Mouse (Mus musculus): ENCODE data around the gene Gale. TPM values are rescaled to one million over a fixed set of nuclear protein-coding genes. Genes with fewer than 3 reads are reported as not detected.

Gale gene
- total and polyA plus RNA-seq, 3 experiments, result 4.3 to 23.3 (median 10.9) TPM

- ATAC-seq (ENCODE audit: extremely low read depth, insufficient number of reproducible peaks, low FRiP score, poor library complexity, severe bottlenecking) (no peak), DNase-seq (ENCODE audit: low spot score) (no peak)
- H3K4me3 ChIP-seq (ENCODE audit: low read depth, low read length), result no peak overlapping the region
- peaks cover 7% of the 10 kb centered on the region; the same call in 1 of the 2 replicates for H3K4me1 ChIP-seq (ENCODE audit: insufficient read depth, low read depth, low read length)
- H3K9me3 ChIP-seq (replicated peaks), result no peaks in the 10 kb centered on the region
- no peaks in the 10 kb centered on the region for H3K27me3 ChIP-seq (ENCODE audit: insufficient read depth, low read length)
- H3K36me3 ChIP-seq (replicated peaks), result peaks cover 96% of the 10 kb centered on the region
- TF ChIP-seq GATA1 (IDR thresholded peaks at IDR 0.05; ENCODE audit: borderline replicate concordance, low read length), result no peak
- TF ChIP-seq GATA2 (IDR thresholded peaks at IDR 0.05; ENCODE audit: borderline replicate concordance, low read depth, low read length), result no peak
- no peak for TF ChIP-seq CTCF (IDR thresholded peaks at IDR 0.05; ENCODE audit: low read depth, low read length)
- TF ChIP-seq POLR2AphosphoS5 (IDR thresholded peaks at IDR 0.05; ENCODE audit: insufficient replicate concordance, low read depth, low read length), result no peak
- TF ChIP-seq TAL1 (conservative IDR thresholded peaks at IDR 0.05; ENCODE audit: low read depth, low read length), result no peak
Observed at GRCm38 (mm10) chr4:135929405-135929804, 34.1 kb upstream of the Gale start.

- TF ChIP-seq TAL1 (conservative IDR thresholded peaks at IDR 0.05; ENCODE audit: low read depth, low read length) (no peak), GATA2 (IDR thresholded peaks at IDR 0.05; ENCODE audit: borderline replicate concordance, low read depth, low read length) (no peak), CTCF (IDR thresholded peaks at IDR 0.05; ENCODE audit: low read depth, low read length) (no peak), POLR2AphosphoS5 (IDR thresholded peaks at IDR 0.05; ENCODE audit: insufficient replicate concordance, low read depth, low read length) (no peak), GATA1 (IDR thresholded peaks at IDR 0.05; ENCODE audit: borderline replicate concordance, low read length) (no peak)
- no peak for ATAC-seq (ENCODE audit: extremely low read depth, insufficient number of reproducible peaks, low FRiP score, poor library complexity, severe bottlenecking)
- Histone ChIP-seq H3K36me3 (replicated peaks) (peaks cover 96% of the 10 kb centered on the region), H3K4me1 (ENCODE audit: insufficient read depth, low read depth, low read length) (peaks cover 10% of the 10 kb centered on the region), H3K27me3 (ENCODE audit: insufficient read depth, low read length) (no peaks in the 10 kb centered on the region), H3K9me3 (replicated peaks) (no peaks in the 10 kb centered on the region), H3K4me3 (ENCODE audit: low read depth, low read length) (no peak overlapping the region)
- DNase-seq (ENCODE audit: low spot score), result no peak
Observed at GRCm38 (mm10) chr4:135929828-135930227, 33.7 kb upstream of the Gale start.

- Histone ChIP-seq H3K9me3 (replicated peaks) (no peaks in the 10 kb centered on the region), H3K4me1 (ENCODE audit: insufficient read depth, low read depth, low read length) (peaks cover 13% of the 10 kb centered on the region), H3K36me3 (replicated peaks) (peaks cover 95% of the 10 kb centered on the region), H3K4me3 (ENCODE audit: low read depth, low read length) (no peak overlapping the region), H3K27me3 (ENCODE audit: insufficient read depth, low read length) (no peaks in the 10 kb centered on the region)
- TF ChIP-seq GATA1 (IDR thresholded peaks at IDR 0.05; ENCODE audit: borderline replicate concordance, low read length) (no peak), GATA2 (IDR thresholded peaks at IDR 0.05; ENCODE audit: borderline replicate concordance, low read depth, low read length) (no peak)
- ATAC-seq (ENCODE audit: extremely low read depth, insufficient number of reproducible peaks, low FRiP score, poor library complexity, severe bottlenecking), result no peak
- no peak for DNase-seq (ENCODE audit: low spot score)
Observed at GRCm38 (mm10) chr4:135930239-135930638, 33.3 kb upstream of the Gale start.

GRCm38 (mm10) chr4:135931832-135932231, 31.7 kb upstream of the Gale start:
- ATAC-seq (ENCODE audit: extremely low read depth, insufficient number of reproducible peaks, low FRiP score, poor library complexity, severe bottlenecking), result no peak

GRCm38 (mm10) chr4:135934708-135935500, 28.6 kb upstream of the Gale start:
- peaks cover 20% of the 10 kb centered on the region for H3K4me1 ChIP-seq (ENCODE audit: insufficient read depth, low read depth, low read length)
- H3K27me3 ChIP-seq (ENCODE audit: insufficient read depth, low read length), result no peaks in the 10 kb centered on the region
- no peak overlapping the region; the same call in 1 of the 2 replicates for H3K4me3 ChIP-seq (ENCODE audit: low read depth, low read length)
- TF ChIP-seq GATA1 (IDR thresholded peaks at IDR 0.05; ENCODE audit: borderline replicate concordance, low read length) (no peak), TAL1 (conservative IDR thresholded peaks at IDR 0.05; ENCODE audit: low read depth, low read length) (no peak), POLR2AphosphoS5 (IDR thresholded peaks at IDR 0.05; ENCODE audit: insufficient replicate concordance, low read depth, low read length) (no peak)
- DNase-seq (ENCODE audit: low spot score) (no peak), ATAC-seq (ENCODE audit: extremely low read depth, insufficient number of reproducible peaks, low FRiP score, poor library complexity, severe bottlenecking) (no peak)
- peaks cover 95% of the 10 kb centered on the region for H3K36me3 ChIP-seq (replicated peaks)
- H3K9me3 ChIP-seq (replicated peaks), result no peaks in the 10 kb centered on the region

More at GRCm38 (mm10) chr4:135931832-135932231, 31.7 kb upstream of the Gale start:
- Histone ChIP-seq H3K4me3 (ENCODE audit: low read depth, low read length) (no peak overlapping the region), H3K36me3 (replicated peaks) (peaks cover 95% of the 10 kb centered on the region), H3K9me3 (replicated peaks) (no peaks in the 10 kb centered on the region), H3K4me1 (ENCODE audit: insufficient read depth, low read depth, low read length) (peaks cover 13% of the 10 kb centered on the region), H3K27me3 (ENCODE audit: insufficient read depth, low read length) (no peaks in the 10 kb centered on the region)
- TF ChIP-seq GATA1 (IDR thresholded peaks at IDR 0.05; ENCODE audit: borderline replicate concordance, low read length) (no peak), POLR2AphosphoS5 (IDR thresholded peaks at IDR 0.05; ENCODE audit: insufficient replicate concordance, low read depth, low read length) (no peak), GATA2 (IDR thresholded peaks at IDR 0.05; ENCODE audit: borderline replicate concordance, low read depth, low read length) (no peak), CTCF (IDR thresholded peaks at IDR 0.05; ENCODE audit: low read depth, low read length) (no peak), TAL1 (conservative IDR thresholded peaks at IDR 0.05; ENCODE audit: low read depth, low read length) (no peak)
- DNase-seq (ENCODE audit: low spot score), result no peak

GRCm38 (mm10) chr4:135935502-135935901, 28.0 kb upstream of the Gale start:
- ATAC-seq (ENCODE audit: extremely low read depth, insufficient number of reproducible peaks, low FRiP score, poor library complexity, severe bottlenecking) (no peak), DNase-seq (ENCODE audit: low spot score) (no peak)
- peaks cover 94% of the 10 kb centered on the region for H3K36me3 ChIP-seq (replicated peaks)
- no peaks in the 10 kb centered on the region for H3K9me3 ChIP-seq (replicated peaks)
- no peak overlapping the region for H3K4me3 ChIP-seq (ENCODE audit: low read depth, low read length)
- no peaks in the 10 kb centered on the region for H3K27me3 ChIP-seq (ENCODE audit: insufficient read depth, low read length)
- peaks cover 20% of the 10 kb centered on the region for H3K4me1 ChIP-seq (ENCODE audit: insufficient read depth, low read depth, low read length)
- TF ChIP-seq GATA2 (IDR thresholded peaks at IDR 0.05; ENCODE audit: borderline replicate concordance, low read depth, low read length), result no peak
- TF ChIP-seq CTCF (IDR thresholded peaks at IDR 0.05; ENCODE audit: low read depth, low read length), result no peak
- TF ChIP-seq TAL1 (conservative IDR thresholded peaks at IDR 0.05; ENCODE audit: low read depth, low read length), result no peak
- TF ChIP-seq POLR2AphosphoS5 (IDR thresholded peaks at IDR 0.05; ENCODE audit: insufficient replicate concordance, low read depth, low read length), result no peak
- TF ChIP-seq GATA1 (IDR thresholded peaks at IDR 0.05; ENCODE audit: borderline replicate concordance, low read length), result no peak

All from G1E (cell line).